Mouse (Mus musculus) kidney, postnatal 4 days (tissue): Measurements from ENCODE around the gene Macrod2.

Experiments used
- DNase-seq, 2 experiments: peaks; one replicate each; pipeline ENCODE4 v3.0.0; 2021; ENCODE audit warnings: mixed read lengths in 2 of 2

Macrod2 gene

DNA sequence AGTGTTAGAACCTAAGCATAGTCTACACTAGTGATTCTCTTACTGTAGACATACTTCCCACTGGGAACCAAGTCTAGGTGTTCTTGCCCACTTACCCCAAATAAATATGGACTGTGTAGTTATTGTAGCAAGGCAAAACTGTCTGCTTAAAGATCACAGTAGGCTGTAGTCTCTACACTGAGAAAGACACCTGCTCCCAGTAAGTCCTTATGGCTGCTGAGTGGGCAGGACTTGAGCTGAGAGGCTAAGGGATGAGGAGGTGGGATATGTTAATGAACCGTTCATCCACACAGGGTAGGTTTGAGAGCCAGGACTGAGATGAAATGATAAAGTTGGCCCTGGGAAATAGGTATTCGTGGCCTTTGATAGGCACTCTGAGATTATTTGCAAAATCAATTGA is 1869.6 kb downstream of the Macrod2 start:
- DNase-seq: no peak

DNA sequence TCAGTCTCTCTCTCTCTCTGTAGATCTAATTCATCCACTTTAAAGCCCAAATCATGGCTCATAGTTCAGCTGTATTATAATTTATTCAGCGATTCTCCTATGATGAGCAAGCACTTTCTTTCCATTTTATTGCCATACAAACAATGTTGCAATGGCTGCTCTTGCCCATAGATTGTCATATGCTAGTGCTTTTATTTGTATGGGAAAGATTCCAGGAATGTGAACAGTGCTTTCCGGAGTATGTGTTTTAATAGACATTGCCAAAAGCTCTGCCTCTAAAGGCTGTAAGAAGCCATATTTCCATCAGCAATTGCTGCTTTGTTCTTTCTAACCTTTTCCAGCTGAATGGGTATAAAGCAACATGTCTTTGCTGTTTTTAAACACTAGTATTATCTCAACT is 1872.7 kb downstream of the Macrod2 start:
- DNase-seq: no peak

DNA sequence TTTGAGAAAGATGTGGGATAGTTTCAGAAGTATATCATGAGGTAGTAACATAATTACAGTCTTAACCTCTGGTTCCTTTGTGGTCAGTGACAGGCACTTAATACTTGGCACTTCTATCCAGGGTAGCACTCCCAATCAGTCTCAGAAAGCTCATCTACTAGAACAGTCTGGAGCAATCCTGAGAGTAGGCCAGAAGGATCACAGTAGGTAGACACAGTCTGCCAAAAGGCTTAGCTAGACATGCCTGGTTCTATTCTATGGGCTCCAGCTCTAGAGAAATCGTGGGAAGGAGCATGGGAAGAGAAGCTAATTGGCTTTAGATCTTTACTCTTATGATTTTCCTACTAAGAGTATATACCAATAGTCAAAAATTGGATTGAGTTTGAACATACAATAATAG is 1891.7 kb downstream of the Macrod2 start:
- DNase-seq: no peak

DNA sequence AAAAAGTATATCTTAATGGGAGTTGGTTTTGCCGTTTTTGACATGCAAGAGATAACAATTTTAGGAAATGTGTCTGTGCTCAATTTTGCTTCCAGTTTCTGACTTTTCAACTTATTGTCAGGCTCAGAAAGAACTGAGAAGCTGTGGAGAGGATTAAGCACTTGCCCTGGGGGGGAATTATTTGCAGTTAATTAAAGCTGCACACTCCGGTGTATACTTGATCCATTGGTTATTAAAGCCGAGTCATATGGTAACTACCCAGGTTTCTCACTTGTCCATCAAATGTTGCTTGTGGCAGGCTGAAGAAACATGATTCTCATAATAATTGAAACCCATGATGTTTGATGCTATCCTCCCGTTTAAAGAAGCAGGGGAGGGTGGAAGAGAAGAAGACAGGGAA is 1899.7 kb downstream of the Macrod2 start:
- DNase-seq: no peak

DNA sequence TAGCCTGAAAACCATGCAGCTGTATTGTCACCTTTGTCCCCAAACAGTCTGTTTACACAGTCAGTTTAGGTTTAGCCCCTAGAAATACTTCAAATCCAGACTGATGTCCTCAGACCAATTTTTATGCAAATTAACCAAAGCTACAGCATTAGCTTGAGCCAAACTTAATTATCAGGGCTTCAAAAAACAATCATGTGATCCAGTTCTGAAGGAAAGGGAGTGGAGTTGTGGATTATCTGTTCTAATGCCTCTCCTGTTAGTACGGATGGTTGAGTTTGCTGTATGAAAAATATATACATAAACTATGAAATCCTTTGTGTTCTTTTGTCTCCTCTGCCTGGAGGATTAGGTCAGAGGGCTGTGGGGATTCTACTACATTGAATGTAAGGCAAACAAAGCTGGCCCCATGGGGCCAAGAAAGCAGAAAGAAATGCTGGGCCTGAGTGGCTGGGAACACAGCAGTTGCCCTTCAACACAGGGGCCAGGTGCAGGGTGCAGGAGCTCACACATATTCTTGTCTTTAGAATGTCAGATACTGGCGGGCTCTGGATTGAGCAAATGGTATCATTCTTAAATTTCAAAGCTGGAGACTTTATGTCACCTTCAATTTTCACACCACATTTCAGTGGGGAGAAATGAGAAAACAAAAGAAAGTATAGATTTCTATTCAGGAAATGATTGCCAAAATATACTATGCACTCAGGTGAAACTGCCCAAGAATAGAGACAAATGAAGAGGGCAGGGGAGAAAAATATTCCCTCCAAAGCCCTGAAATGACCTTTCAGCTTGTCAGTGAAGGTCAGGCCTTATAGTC is 1908.2 kb downstream of the Macrod2 start:
- DNase-seq: no peak

DNA sequence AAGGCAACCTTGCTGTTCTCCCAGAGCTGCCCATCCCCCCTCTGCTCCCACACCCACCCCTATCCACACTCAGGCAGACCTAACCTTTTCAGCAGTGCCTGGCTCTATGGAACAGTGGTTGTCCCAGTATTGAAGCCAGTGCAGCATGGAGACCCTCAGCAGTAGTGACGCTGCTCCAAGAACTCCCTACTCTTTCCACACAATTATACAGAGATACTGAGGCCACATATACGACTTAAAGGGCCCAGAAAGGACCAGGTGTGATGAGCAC is 1908.7 kb downstream of the Macrod2 start:
- DNase-seq: no peak

DNA sequence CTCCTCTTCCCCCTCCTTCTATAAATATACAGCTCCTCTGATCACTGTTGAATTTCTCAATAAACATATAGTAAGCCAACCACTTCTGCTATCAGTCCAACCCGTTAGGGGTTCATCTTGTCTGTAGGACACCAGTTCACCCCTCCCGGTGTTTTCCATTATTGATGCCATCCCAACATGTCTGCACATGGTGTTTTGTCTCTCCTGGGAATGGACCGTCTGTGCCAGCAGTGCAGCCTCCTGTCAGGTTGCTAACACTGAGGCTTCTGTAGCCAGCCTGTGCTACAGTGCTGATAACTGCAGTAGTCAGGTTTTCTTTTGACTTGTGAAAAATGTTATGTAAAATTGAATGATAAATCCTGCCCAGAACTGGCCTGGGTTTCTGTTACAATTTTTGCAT is 1928.0 kb downstream of the Macrod2 start:
- no peak for DNase-seq

DNA sequence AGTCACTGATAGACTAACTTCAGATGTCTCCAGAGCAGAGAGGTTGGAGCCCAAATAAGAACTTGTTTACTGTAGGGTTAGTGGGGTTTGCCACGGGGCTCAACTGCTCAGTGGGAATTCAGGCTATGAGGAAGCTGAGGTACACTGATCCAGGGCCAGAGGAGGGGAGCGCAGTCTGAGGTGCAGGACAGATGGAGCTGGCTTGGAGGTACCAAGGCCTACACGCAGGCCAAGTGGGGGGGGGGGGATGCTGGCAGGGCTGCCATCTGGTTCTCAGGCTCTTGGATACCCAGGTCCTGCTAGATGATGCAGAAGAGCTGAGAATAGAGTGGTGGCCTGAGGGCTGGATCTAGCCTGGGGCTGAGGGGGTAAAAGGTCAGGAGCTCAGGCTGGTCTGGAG is 1931.6 kb downstream of the Macrod2 start:
- DNase-seq: no peak

DNA sequence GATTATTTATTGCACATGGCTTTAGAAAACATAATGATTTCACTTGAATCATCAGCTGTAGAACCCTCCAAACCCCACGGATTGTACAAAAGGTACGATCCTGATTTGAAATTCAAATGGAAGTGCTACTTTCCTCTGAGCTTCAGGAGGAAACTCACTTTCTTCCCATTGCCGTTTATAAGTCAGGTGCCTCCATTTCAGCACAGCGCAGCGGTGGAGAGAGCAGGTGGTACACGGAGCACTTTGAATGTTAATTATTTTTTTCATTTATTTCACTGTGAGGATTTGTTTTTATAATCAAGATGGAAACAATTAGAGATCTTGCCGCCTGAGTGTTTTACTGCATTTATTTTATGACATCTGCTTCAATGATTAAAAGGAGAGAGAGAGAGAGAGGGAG is 1934.7 kb downstream of the Macrod2 start:
- no peak for DNase-seq

DNA sequence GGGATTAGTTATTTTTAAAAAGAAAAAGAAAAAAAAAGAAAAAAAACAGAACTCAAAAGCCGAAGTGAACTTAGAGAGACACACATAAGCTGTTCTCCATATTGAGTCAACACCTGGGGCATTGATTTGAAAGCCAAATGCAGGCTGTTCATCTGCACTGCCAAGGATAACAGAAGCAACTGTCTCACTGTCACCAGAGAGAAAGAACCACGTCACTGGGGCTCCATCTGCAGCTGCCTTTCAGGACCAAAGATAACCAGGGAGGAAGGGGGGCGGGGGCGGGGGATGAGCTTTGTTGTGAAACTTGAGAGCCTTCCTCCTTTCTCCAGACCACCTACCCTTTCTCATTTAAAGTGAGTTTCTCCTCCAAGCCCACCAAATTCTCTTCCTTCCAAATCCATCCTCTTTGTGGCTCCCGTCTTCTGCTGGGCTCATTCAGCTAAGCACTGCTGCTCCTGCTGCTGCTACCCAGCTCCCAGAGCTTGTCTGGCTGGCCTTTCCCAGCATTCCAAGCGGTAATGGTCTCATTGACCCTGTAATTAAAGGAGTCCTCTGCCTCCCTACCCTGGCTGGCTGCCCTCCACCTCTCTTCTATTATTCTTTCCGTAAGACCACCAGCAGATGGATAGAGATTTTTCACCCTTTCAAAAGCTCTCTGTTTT is 1939.5 kb downstream of the Macrod2 start:
- DNase-seq: peak; percentile 16 to 17

DNA sequence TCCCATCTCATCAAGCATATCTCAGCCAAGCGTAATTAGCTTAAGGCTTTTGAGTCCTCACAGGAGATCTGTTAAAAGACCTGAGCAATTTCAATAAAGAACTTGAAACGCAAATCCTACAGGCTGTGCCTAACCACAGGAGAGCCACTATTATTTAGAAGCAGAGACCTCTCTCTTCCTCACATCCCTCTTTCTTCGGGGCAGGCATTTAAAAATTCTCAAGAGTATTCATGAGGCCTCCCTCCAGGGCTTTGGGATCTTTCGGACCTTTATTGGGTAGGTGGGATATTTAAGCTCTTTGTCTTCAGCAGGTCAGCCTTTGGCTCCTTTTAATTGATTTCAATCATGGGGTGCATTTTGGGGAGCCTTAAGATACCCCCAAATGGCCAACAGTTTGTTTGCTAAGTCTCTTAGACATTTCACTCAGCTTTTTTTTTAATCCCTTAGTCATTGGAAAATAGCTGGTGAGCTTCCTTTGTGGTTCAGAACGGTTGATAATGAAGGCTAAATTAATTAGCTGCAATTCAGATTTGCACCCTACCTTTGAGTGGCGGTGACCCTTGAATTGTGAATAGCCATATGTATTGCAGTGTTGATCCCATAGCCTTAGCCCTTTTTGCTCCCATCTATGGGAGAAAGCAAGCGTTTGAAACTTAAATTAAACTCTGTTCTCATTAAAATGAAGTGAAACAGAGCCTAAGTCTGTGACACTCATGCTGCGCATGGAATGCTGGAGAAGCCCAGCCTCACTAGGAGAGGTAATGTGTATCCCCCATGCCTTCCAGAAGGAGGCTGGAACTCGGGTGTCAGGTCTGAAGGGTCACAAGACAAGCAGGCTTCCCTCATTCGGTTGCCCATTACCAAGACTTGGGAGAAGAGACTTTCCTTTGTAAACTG is 1940.2 kb downstream of the Macrod2 start:
- no peak for DNase-seq

DNA sequence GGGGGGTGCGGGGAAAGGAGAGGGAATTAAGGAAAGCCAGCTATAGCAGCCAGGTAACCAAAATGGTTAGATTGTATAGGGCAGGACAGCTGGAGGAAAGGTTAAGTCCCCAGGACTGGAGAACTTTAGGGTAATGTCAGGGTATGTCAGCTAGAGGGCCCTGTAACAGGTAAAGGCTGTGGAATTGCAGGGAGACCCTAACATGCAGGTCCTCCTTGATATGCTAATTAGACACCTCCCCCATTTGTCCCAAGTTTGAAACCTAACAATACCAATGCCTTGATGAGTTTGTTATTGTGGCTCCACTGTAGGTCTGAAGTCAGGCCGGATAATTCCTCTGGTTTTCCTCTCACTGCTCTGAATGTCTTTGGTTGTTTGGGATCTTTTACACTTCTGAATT is 1948.9 kb downstream of the Macrod2 start:
- no peak for DNase-seq

DNA sequence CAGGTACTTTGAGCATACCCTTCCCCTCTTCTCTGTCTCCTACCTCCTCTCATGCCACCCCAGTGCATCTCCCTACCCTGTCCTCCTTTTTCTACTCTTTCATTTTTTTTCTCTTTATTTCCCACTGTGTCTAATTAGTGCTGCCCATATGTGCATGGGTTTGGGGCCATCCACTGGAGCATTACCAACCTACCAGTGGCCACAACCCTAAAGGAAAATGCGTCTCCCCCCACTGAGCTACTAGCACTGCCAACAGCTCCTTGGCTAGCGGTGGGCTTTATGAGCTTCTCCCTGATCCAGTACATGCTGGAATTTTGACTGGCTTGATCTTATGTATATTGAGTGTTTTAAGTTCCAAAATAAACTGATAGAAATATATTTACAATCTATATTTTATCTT is 1949.6 kb downstream of the Macrod2 start:
- no peak for DNase-seq

DNA sequence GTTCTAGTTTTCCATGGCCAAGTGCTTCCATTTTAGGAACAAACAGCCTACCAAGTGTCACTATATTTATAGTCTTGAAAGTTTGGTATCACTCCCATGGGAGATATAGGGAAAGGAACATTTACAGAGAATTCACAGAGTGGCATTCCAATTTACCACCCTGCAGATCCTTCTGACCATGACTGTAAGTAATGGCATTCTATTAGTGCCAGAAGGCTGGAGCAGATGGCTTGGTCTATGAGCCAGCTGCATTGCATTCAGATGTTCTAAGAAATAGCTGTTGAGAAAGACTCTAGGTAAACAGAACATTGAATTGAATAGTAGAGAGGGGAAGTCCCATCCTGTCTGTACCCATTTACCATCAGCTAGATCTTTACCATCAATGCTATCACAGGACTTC is 1954.7 kb downstream of the Macrod2 start:
- no peak for DNase-seq

DNA sequence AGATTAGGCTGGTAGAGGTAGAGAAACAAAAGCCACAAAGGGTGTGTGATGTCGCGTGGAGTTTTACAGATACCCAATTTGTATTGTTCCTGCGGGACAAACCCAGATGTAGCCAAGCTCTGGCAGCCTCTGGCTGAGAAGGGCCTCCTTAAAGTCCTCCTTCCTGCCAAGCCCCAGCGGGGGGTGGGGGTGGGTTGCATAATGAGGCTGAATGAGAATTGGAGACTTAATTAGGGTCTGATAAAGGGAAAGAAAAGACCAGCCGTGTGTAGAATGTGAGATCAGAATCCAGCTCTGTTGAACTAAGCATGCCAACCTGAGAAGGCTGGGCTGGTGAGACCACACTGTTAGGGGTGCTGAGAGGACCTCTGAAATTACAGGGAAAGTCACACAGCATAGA is 1967.8 kb downstream of the Macrod2 start:
- peak; percentile 4 to 7 for DNase-seq

DNA sequence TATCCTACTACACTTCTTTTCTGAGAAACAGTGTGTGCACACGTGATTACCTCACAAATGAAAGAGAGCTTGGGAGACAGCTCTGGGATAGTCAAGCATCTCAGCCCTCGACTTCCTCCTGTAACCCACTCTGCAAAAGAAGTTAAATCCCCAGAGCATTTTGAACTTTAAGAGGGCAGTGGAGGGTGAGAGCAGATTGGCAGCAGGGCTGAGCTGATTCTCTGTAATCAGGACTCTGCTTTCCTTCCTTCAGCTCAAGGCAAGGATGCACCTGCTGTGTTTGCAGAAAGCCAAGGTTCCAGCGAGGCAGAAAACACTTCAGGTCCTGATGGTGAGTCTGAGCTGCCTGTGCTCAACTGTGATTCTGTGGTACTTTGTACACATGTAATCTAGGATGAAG is 1978.9 kb downstream of the Macrod2 start:
- no peak for DNase-seq

DNA sequence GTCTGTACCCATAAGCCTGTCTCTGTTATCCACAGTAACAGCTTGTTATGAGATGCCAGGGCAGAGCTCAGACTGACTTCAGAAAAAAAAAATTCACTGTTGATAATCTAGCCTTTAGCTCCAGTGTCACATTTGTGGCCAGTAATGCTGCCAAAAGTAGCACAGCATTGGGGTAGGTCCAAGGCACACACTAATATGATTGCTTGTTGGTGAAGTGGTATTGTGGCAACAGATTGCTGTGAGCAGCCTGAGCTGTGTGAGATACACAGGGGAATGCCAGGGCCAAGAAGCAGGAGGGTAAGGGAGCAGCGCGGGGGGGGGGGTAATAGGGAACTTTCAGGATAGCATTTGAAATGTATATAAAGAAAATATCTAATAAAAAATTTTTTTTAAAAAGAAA is 1985.5 kb downstream of the Macrod2 start:
- DNase-seq: no peak

DNA sequence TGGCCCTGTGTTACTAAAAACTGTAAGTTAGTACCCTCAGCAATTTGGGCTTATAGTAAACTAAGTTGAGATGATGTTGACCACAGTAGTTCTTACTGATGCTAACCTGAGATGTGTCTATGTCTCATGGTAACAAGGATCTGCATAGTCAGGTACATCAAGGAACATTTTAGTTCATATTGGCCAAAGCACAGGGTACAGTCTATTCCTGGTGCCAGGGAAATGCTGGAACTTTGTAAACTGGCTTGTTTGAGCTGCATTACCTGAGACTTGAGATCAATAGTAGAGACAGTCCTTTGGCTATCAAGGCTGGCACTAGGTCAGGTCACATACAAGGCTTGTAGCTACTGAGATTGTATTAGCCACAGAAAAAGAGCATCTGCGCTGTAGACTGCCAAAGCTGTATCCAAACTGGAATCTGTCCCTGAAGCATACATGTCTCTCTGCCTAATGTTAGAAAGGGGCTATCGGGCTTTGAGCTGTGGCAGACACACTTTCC is 1986.0 kb downstream of the Macrod2 start:
- no peak for DNase-seq

DNA sequence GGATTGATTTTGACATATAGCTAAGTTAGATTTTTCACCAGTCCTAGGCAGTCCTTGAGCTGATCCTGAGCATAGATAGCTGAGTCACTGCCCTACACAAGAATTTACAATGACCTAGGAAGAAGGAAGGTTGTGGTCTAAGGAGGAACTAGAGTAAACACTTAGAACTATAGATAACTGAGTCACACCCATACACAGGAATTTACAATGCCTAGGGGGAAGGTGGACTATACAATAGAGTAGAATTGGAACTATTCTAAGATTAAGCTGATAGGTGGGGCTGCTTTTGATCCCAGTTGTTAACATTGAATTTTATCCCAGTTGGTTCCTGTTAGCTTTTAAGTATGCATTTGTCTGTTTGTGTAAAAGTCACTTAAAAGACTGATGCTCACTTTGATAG is 1998.4 kb downstream of the Macrod2 start:
- DNase-seq: no peak

DNA sequence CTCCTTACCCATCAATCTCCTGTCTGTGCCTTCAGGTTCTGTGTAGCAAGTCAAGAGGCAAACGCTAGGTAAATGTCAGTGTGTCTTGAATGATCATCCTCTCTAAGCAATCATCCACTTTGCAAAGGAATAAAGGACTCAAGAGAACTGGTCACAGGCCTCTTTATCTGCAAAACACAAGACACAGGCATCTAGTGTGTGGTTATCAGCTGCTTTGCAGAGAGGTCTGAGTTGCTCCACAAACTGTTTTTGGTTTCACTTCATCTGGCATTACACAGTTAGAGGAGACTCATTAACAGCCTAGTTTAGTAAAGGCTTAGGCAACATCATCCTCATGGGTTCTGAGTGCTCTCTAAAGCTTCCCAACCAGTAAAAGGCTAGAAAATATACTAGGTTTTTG is 2004.4 kb downstream of the Macrod2 start:
- DNase-seq: no peak

DNA sequence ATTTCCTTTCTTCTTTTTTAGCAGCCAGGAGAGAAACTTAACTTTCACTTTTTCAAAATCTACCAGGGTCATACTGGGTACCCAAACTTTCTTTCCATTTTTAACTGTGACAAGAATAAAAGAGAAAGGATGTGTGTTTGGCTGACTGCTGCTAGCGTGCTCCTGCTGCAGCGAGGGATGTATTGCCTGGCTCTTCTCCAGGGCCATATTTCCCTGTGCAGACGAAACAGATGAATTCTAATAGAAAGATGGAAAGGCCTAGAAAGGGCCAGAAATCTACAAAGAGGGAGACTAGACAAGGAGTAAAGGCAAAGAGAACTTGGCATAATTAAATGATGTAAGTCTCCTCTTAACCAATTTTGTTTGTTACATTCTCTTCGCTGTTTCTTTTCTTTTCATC is 2005.7 kb downstream of the Macrod2 start:
- DNase-seq: no peak

DNA sequence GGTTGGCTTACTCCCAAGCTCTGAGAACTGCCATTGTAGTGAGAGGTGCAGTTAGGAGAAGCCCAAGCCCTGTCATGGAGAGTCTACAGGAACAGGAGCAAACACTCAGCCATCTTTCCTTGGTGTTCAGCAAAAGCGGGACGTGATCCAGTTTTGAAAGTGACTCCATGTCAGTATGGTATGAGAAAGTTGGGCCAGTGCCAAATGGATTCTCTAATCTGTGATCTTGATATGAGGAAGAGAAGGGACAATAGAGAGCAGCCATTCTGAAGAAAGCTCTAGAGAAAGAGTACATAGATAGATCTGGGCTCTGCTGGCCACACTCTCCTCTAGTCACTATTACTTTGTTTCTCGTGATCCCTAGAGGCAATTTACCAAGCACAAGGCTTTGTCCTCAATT is 2006.2 kb downstream of the Macrod2 start:
- no peak for DNase-seq

DNA sequence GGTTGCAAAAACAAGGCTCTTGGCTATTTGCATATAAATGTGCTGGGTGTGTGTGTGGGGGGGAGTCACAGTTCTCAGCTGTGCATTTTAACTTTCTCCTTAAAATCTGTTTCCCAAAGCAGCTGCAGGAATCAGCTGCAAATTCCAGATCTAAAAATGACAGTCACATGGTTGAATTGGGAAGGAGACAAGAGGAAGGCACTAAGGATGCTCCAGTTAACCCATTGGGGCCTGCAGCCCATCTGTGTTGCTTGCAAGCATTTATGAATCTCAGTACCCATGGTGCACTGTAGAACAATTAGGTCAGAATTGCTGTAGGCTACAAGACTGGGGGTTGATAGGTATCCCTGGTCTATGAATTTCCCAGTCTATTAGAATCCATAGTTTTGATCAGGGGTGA is 2008.3 kb downstream of the Macrod2 start:
- no peak for DNase-seq

DNA sequence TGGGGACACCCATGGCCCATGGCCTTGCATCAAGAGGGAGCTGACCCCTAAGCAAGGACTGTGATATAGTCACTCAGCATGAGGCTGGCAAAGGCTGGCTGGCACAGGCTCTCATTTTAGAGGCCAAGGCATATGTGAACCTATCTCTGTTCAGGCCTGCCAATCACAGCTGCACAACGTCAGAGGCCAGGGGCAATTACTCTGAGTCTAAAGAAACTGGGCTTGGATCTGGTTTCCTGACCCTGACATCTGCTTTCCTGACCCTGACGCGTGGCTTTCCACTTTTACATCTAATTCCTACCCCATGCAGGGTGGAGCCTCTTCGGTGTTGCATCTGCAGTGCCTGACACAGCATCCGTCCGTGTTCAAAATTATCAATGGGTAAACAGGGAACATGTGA is 2009.2 kb downstream of the Macrod2 start:
- no peak for DNase-seq
